Mouse (Mus musculus) adrenal gland, postnatal 4 days (tissue): ENCODE results near the gene Sema5b. TPM values are rescaled to one million over a fixed set of nuclear protein-coding genes. Genes with fewer than 3 reads are reported as not detected.

Experiments
- DNase-seq, 2 experiments: peaks; one replicate each; pipeline ENCODE4 v3.0.0; 2021 to 2022; ENCODE audit warnings: low spot score in 2 of 2, mixed read lengths in 2 of 2
- total RNA-seq, 2 experiments: library from RNA; stranded (reverse); gene quantifications; 2 replicates each; pipeline ENCODE4 v1.2.3; 2021

The Sema5b gene
- total RNA-seq, 2 experiments from 2014 or later, result 11.1 to 11.7 TPM

GRCm38 (mm10) chr16:35591756-35592155 lies 50.8 kb downstream of the Sema5b start:
- no peak for DNase-seq

DNA sequence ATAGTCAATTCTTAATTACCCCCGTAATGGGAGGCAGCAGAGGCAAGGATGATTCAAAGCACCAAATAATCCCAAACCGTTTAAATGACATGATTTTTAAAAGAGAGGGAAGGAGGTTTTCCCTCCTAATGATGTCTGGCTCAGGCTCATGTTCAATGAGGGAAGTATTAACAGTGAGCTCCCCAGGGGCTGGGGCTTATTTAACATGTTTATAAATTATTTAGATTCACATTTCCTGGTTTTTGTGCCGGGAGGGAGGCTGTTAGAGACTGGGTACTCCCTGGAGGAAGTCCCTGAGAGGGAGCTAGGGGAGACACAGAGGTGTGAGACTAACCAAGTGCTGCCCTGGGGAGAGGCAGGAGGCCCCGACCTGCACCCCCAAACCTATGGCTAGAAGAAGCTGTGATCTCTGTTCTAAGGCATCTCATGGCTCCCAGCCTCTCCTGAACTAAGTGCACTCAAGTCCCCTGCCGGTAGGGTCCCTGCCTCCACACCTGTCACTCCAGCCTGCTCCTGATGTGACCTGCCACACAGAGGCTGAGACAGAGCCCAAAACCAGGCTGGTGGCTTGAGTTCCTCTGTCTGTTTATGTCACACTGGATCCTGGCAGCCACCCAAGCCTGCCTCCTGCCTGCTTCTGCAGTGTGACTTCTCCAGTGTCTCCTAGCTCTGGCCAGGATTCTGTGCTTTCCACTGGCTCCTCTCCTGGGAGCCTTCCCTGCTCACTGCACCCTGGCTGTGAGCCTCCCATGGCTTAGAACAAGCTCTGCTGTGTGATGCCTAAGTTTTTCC lies 51.5 kb downstream of the Sema5b start:
- no peak for DNase-seq

- no peak for DNase-seq
These were observed 52.5 kb downstream of the Sema5b start for GRCm38 (mm10) chr16:35593474-35593873.

GRCm38 (mm10) chr16:35596241-35596640 lies 55.3 kb downstream of the Sema5b start:
- no peak for DNase-seq

DNA sequence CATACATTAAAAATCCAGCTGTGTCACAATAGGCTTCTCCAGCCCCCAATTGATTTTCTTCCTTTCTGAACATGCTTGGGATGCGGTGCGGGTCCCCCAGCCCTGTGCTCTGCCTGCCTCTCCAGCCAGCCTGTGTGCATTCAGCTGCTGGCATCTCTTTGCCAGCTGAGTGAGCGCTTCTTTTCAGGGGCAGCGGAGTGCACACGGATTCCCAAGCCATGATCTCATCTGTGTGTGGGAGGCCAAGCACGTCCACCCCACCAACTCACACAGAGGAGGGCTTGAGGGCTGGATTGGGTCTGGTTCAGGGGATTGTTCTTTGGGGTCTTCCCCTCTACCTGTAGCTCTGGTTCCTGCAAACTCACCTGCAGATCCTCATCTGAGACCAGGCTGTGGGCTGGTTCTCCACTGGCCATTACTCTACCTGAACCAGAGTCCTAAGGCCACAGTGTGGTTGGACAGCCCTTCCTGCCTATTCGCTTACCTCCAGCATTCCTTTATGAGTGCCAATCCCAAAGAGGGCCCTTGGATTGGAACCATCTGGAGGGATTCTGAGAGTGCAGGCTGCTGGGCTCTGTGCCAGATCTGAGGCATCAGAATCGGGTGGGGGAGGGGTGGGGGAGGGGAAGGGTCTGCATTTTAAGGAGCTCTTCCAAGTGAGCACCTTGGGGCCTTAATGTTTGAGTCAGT lies 55.9 kb downstream of the Sema5b start:
- DNase-seq, result no peak

- DNase-seq, result no peak
These were observed 57.0 kb downstream of the Sema5b start for GRCm38 (mm10) chr16:35597991-35598390.

DNA sequence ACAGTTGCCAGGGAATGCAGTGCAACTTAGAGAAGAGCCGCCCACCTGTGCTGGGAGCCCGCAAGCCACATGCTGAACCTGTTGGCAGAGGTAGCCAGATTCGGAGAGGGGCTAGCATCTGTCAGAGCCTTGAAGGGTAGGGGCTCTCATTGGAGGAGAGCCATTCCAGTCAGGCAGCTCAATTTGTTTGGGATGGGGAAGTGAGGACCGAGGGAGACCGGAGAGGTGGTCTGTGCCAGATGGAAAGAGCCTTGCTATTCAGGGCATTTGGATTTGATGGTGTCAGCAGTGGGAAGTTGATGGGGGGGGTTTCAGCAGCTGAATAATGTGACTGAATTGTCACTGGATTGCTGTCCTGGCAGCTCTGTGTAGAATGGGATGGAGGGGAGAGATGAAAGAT lies 57.9 kb downstream of the Sema5b start:
- DNase-seq, result no peak

DNA sequence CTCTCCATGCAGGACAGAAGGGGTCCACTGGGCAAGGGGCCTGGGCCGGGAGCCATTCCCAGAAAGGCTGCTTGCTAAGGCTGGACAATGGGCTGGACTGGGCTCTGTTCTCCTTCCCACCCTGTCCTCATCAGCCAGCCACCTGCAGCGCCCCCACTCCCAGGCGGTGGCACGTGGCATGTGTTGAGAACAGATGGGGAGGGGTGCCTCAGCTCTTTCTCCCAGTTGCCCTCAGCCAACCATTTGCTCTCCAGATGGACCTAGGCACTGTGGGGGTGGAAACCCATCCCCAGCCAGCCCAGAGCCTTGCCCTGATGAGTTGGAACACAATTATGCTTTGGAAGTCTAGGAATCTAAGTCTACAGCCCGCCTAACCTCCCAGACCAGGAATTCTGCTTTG lies 59.3 kb downstream of the Sema5b start:
- no peak for DNase-seq

DNA sequence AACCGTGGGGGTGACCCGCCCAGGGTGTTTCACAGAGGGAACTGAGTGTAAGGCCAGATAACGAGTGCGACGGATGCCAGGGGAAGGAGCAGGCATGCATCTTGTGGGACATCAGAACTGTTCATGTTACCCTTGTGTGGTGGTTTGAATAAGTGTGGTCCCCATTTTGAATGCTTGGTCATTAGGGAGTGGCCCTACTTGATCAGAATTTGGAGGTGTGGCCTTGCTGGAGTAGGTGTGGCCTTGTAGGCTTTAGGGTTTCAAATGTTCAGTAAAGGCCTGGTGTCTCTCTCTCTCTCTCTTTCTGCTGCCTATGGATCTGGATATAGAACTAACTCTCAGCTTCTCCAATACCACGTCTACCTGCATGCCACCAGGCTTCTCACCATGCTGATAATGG lies 60.5 kb downstream of the Sema5b start:
- DNase-seq, result no peak

GRCm38 (mm10) chr16:35602529-35602928 lies 61.6 kb downstream of the Sema5b start:
- no peak for DNase-seq

- no peak for DNase-seq
These were observed 63.0 kb downstream of the Sema5b start for GRCm38 (mm10) chr16:35603729-35604522.

DNA sequence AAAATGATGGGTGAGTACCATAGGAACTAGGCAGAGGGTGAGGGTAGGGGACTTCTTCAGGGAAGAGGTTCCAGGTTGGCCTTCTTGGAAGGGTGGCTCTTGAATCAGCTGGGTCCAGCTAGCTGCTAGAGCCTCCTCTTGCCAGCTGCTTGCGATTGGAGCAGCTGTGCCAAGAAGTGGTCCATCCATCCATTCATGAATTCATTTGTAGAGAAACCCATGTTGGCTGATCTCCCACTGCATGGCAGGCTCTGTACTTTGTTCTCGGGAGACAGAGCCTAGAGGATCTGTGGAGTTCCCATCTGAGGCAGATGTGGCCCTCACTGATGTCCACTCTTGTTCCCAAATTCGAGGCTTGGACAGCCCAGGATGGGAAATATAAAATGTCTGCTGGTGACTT lies 66.3 kb downstream of the Sema5b start:
- DNase-seq, result no peak

- no peak for DNase-seq
These were observed 67.3 kb downstream of the Sema5b start for GRCm38 (mm10) chr16:35608244-35608643.

GRCm38 (mm10) chr16:35609561-35609960 lies 68.6 kb downstream of the Sema5b start:
- DNase-seq, result no peak

DNA sequence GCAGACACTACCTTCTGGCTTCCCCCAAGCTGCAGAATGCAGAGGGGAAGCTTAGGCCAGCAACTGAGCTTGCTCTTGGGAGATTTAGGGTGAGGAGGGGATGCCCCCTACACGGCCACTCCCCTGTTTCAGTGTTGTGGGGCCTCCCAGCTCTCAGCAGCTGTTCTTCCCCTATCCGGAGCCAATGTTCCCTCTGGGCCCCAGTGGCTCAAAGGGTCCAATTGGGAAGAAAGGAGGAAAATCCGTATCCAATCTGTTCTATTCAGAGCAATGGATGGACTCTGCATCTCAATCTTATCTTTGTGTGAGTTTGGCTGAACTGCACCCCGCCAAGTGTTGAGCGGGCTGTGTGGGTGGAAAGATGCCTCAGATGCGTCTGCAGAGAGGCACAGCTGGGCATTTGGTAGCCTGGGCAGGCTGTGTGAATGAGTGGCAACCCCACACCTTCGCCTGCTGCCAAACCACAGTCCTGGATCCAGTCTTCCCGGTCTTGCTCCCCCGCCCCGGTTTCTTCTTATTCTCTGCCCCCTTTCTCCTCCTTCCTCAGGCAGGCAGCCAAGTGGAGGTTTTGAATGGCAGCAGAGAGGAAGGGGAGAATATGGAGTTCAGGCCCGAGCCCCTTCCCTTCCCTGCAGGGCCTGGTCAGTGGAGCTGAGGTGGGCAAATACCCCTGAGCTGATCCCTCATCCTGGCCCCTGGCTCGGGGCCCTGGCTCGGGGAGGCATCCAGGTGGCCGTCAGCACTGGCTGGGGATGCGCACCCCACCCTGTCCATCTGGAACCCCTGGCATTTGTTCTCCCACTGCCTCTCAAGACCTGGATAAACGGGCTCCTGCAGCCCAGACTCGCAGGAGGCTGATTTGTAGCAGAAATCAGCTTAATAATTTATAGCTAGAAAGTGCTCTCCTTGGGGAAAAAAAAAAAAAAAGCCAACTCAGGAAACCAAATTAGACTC lies 73.2 kb downstream of the Sema5b start:
- DNase-seq, result no peak

DNA sequence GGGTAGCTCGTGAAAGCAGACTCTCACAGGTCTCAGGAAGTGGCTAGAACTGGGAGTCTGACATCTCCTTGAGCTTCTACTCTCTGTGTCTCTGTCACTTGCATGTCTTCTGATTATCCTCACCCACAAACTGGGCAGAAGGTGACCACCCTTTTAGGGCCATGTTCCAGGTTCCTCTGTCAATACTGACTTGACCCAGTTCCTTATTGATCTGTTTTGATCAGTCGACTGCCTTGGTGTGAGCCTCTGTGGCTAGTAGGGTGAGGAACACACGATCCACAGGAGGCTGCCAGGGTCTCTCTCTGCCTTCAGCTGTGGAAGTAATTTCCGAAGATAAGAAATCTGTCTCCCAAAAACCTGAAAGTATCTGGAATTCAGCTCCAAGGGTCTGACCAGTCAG lies 76.8 kb downstream of the Sema5b start:
- DNase-seq, result no peak

- DNase-seq, result no peak
These were observed 82.1 kb downstream of the Sema5b start for GRCm38 (mm10) chr16:35623026-35623425.

DNA sequence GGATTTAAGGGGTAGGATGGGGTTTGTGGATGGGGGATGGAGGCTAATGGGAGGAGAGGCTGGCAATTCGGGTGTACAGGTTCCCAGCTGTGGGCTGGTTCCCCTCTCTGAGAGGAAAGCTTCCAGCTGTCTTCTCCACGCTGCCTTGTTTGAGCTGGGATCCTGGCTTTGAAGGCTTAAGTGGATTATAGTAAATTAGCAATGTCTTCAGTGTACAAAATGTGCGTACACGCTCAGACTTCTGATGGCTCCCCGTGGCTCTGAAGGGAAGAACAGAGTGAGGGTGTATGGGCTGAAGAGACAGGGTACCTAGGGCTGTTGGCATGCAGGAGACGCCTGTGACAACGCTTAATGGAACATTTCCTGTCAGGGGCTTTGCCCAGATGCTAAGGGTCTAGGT lies 83.0 kb downstream of the Sema5b start:
- no peak for DNase-seq

GRCm38 (mm10) chr16:35624877-35625276 lies 83.9 kb downstream of the Sema5b start:
- no peak for DNase-seq

- no peak for DNase-seq
These were observed 84.5 kb downstream of the Sema5b start for GRCm38 (mm10) chr16:35625286-35626020.
